Mouse (Mus musculus): Measurements from ENCODE around the gene Dtx1.

Gene Dtx1

DNA sequence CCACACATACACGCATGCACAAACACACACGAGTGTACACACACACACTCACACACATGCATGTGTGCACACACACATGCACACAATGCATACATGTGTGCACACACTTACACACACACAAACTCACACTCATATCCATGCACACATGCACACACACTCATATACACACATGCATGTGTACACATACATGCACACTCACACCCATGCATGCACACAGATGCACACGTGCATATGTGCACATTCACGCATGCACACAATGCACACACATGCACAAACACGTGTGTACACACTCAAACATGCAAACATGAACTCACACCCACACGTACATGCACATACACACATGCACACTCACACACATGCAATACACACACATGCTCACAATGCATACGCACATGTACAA lies 71.6 kb downstream of the Dtx1 start:
- no peak for DNase-seq (ENCODE audit: low spot score)

DNA sequence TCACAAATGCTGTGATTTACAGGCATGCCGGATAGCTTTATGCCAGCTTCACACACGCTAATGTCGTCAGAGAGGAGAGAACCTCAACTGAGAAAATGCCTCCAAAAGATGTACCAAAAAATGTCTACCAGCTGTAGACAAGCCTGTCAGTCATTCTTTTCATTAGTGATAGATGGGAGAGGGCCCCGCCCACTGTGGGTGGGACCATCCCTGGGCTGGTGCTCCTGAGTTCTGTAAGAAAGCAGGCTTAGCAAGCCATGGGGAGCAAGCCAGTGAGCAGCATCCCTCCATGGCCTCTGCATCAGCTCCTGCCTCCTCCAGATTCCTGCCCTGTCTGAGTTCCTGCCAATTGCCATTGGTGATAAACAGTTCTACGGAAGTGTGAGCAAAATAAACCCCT lies 76.1 kb downstream of the Dtx1 start:
- no peak for DNase-seq (ENCODE audit: low spot score)

DNA sequence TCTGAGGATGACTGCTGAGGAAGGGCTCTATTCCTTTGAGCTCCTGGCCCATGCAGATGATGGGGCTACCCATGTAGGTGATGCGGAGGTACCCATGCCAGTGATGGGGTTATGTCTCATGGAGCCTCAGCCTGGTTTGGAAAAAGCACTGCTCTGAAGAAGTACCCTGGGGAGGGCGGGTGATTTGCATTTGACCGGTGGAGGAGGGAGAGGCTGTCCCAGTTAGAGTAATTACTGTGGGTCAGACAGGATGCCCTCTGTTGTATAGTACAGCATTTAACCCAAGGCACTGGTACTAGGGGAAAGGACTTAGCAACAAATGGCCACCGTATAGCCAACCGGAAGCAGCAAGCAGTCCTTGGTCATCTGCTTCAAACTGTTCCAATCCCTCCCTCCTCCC lies 76.9 kb downstream of the Dtx1 start:
- no peak for DNase-seq (ENCODE audit: low spot score)

DNA sequence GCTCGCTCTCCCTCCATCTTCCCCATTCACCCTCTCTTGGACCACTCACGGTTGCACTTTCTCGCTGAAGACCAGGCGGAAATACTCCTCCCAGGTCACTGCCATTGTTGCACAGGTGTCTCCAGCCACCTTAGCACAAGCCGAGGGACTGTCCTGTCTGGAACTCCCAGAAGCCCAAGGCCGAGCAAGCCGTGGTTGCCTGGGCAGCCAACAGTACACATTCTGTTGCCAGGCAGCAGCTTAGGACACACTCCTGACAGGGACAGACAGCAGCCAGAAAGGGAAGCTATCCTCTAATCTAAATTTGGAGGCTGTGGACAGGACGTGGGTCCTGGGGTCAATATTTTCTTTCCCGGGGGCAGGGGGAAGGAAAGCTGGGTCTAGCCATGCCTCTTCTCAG lies 77.6 kb downstream of the Dtx1 start, which contains the start of gene Cfap73:
Gene Cfap73, minus strand, starts transcription at position 105 of the 400 bp plus-strand sequence.
- no peak for DNase-seq (ENCODE audit: low spot score)

DNA sequence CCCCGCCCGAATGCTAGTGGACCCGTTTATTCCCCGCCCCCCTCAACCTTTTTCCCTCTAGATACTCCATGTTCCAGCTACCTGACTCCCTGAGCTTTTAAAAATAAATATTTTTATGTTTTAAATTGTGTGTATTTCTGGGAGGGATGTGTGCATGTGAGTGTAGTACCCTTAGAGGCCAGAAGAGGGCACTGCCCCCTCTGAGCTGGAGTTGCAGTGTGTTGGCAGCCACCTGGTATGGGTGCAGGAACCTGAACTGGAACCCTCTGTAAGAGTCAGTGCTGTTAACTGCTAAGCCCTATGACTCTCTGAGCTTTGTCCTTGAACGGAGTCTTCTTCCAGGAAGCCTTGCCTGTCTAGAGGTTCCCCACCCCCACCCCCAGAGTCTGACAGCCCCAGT lies 79.8 kb downstream of the Dtx1 start:
- DNase-seq (ENCODE audit: low spot score) = no peak

DNA sequence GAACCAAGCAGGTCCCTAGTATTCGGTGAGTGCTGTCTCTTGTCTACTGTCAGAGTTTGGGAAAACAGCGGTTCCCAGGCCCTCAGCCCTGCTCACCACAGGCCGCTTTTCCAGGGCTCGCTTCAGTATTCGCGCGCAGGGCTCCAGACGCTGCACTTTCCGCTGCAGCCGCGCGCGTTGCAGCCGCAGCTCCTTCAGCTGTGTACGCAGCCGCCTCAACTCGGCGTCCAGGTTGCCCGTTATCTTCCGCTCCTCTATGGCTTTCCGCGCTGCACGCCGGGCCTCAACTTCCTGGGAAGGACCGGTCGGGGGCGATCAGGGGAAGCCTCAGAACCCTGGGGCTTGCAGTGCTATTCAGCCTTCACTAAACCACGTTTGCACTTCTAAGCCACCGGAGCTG lies 80.6 kb downstream of the Dtx1 start:
- peak; percentile 45 for DNase-seq (ENCODE audit: low spot score)

Measured in embryo, embryonic 10 days (tissue).